Mouse (Mus musculus): ENCODE results near the gene Nos3.

GRCm38 (mm10) chr5:24373807-24374206, 9.2 kb downstream of the Nos3 start:
- TF ChIP-seq CTCF (IDR thresholded peaks at IDR 0.05) (no peak), EP300 (IDR thresholded peaks at IDR 0.05) (no peak)
